Mouse (Mus musculus): Measurements from ENCODE around the gene Zfp383. TPM values are rescaled to one million over a fixed set of nuclear protein-coding genes. Genes with fewer than 3 reads are reported as not detected.
"Not testable (repeated sequence)": the region's sequence is repeated elsewhere in the genome, so short reads cannot be mapped to it uniquely, and the experiment has no call there.

Gene Zfp383
- polyA plus RNA-seq, 1 experiment from 2014 or later, result 5.1 TPM

- ATAC-seq, result peak; percentile 94
- Histone ChIP-seq H3K4me2 (ENCODE audit: low read length) (peak within 1 kb of the TSS; percentile 71), H3K27me3 (replicated peaks; ENCODE audit: control insufficient read depth, insufficient read depth, low read length) (no peaks in the 10 kb centered on the region), H3K4me3 (ENCODE audit: low read length) (peak within 1 kb of the TSS; percentile 66), H3K9ac (ENCODE audit: low read depth, low read length) (peak within 1 kb of the TSS; percentile 98), H3K27ac (ENCODE audit: low read depth, low read length) (peak within 1 kb of the TSS; percentile 93), H3K36me3 (ENCODE audit: control insufficient read depth, insufficient read depth, low read length) (peaks cover 10% of the 10 kb centered on the region; the same call in 1 of the 2 replicates), H3K9me3 (ENCODE audit: control insufficient read depth, low read length) (no peaks in the 10 kb centered on the region), H3K4me1 (ENCODE audit: control insufficient read depth, insufficient read depth, low read depth, low read length) (no peaks in the 10 kb centered on the region)
- WGBS, result under 1% methylated on average over 50 of the region's 52 CpGs
These were observed 45.7 kb downstream of the Zfp383 start, which contains the start of gene Zfp74 for GRCm38 (mm10) chr7:29953513-29954401. Zfp74 (minus strand) TSS chr7:29954089.

- no peaks in the 10 kb centered on the region for H3K9me3 ChIP-seq (ENCODE audit: control insufficient read depth, low read length)
- peak overlapping the region; percentile 71 for H3K4me2 ChIP-seq (ENCODE audit: low read length)
- no peak overlapping the region for H3K9ac ChIP-seq (ENCODE audit: low read depth, low read length)
- H3K27ac ChIP-seq (ENCODE audit: low read depth, low read length), result no peak overlapping the region
- H3K27me3 ChIP-seq (replicated peaks; ENCODE audit: control insufficient read depth, insufficient read depth, low read length), result no peaks in the 10 kb centered on the region
- no peak overlapping the region; the same call in 1 of the 2 replicates for H3K4me3 ChIP-seq (ENCODE audit: low read length)
- H3K4me1 ChIP-seq (ENCODE audit: control insufficient read depth, insufficient read depth, low read depth, low read length), result no peaks in the 10 kb centered on the region
- no peak for ATAC-seq
- peaks cover 8% of the 10 kb centered on the region; the same call in 1 of the 2 replicates for H3K36me3 ChIP-seq (ENCODE audit: control insufficient read depth, insufficient read depth, low read length)
- 22% methylated on average over 4 of the region's 4 CpGs for WGBS
These were observed 46.7 kb downstream of the Zfp383 start for GRCm38 (mm10) chr7:29954731-29955130.

- Histone ChIP-seq H3K36me3 (ENCODE audit: control insufficient read depth, insufficient read depth, low read length) (no peaks in the 10 kb centered on the region), H3K4me3 (ENCODE audit: low read length) (no peak overlapping the region), H3K9me3 (ENCODE audit: control insufficient read depth, low read length) (no peaks in the 10 kb centered on the region), H3K27me3 (replicated peaks; ENCODE audit: control insufficient read depth, insufficient read depth, low read length) (no peaks in the 10 kb centered on the region), H3K4me1 (ENCODE audit: control insufficient read depth, insufficient read depth, low read depth, low read length) (no peaks in the 10 kb centered on the region), H3K27ac (ENCODE audit: low read depth, low read length) (no peak overlapping the region), H3K9ac (ENCODE audit: low read depth, low read length) (no peak overlapping the region), H3K4me2 (ENCODE audit: low read length) (no peak overlapping the region)
- 75% methylated on average over 9 of the region's 10 CpGs for WGBS
- no peak for ATAC-seq
These were observed 48.2 kb downstream of the Zfp383 start for GRCm38 (mm10) chr7:29956257-29956656.

GRCm38 (mm10) chr7:29958125-29958724 lies 50.2 kb downstream of the Zfp383 start:
- Histone ChIP-seq H3K27ac (ENCODE audit: low read depth, low read length) (no peak overlapping the region), H3K36me3 (ENCODE audit: control insufficient read depth, insufficient read depth, low read length) (no peaks in the 10 kb centered on the region), H3K4me1 (ENCODE audit: control insufficient read depth, insufficient read depth, low read depth, low read length) (no peaks in the 10 kb centered on the region), H3K9me3 (ENCODE audit: control insufficient read depth, low read length) (no peaks in the 10 kb centered on the region), H3K4me3 (ENCODE audit: low read length) (no peak overlapping the region), H3K27me3 (replicated peaks; ENCODE audit: control insufficient read depth, insufficient read depth, low read length) (no peaks in the 10 kb centered on the region), H3K9ac (ENCODE audit: low read depth, low read length) (no peak overlapping the region), H3K4me2 (ENCODE audit: low read length) (no peak overlapping the region)
- ATAC-seq, result no peak
- WGBS, result 88% methylated on average over 11 of the region's 11 CpGs

- WGBS, result 58% methylated on average over 3 of the region's 3 CpGs
- Histone ChIP-seq H3K27ac (ENCODE audit: low read depth, low read length) (no peak overlapping the region), H3K4me1 (ENCODE audit: control insufficient read depth, insufficient read depth, low read depth, low read length) (no peaks in the 10 kb centered on the region), H3K9me3 (ENCODE audit: control insufficient read depth, low read length) (no peaks in the 10 kb centered on the region), H3K4me2 (ENCODE audit: low read length) (no peak overlapping the region), H3K9ac (ENCODE audit: low read depth, low read length) (no peak overlapping the region), H3K4me3 (ENCODE audit: low read length) (no peak overlapping the region), H3K27me3 (replicated peaks; ENCODE audit: control insufficient read depth, insufficient read depth, low read length) (no peaks in the 10 kb centered on the region), H3K36me3 (ENCODE audit: control insufficient read depth, insufficient read depth, low read length) (no peaks in the 10 kb centered on the region)
- no peak for ATAC-seq
These were observed 51.0 kb downstream of the Zfp383 start for GRCm38 (mm10) chr7:29959004-29959403.

GRCm38 (mm10) chr7:29965115-29965810 lies 57.2 kb downstream of the Zfp383 start:
- not testable (repeated sequence) for H3K36me3 ChIP-seq (ENCODE audit: control insufficient read depth, insufficient read depth, low read length); ATAC-seq; H3K27me3 ChIP-seq (replicated peaks; ENCODE audit: control insufficient read depth, insufficient read depth, low read length); H3K4me1 ChIP-seq (ENCODE audit: control insufficient read depth, insufficient read depth, low read depth, low read length); H3K27ac ChIP-seq (ENCODE audit: low read depth, low read length); H3K4me3 ChIP-seq (ENCODE audit: low read length); H3K9me3 ChIP-seq (ENCODE audit: control insufficient read depth, low read length); H3K4me2 ChIP-seq (ENCODE audit: low read length); H3K9ac ChIP-seq (ENCODE audit: low read depth, low read length)
- WGBS, result 56% methylated on average over 32 of the region's 39 CpGs

Small RNAs within 50 kb of the gene (microRNA-seq; reads per million reads assigned to microRNA genes)
- gene Mir7668, result 1.5 reads per million

Other genes starting within 250 kb of the Zfp383 start
- gene Catsperg2, start 181.2 kb upstream of the Zfp383 start, polyA plus RNA-seq (2015; fragmentation: Nextera tagmentation; extraction: Ambion mirVana), result 0.56 and 0.67 TPM in 2 replicates
- gene Zfp84, start 139.7 kb upstream of the Zfp383 start, polyA plus RNA-seq (2015; fragmentation: Nextera tagmentation; extraction: Ambion mirVana), result 12.3 and 15.1 TPM in 2 replicates
- 11.6 and 11.8 TPM in 2 replicates for gene Zfp30, start 124.2 kb upstream of the Zfp383 start, polyA plus RNA-seq (2015; fragmentation: Nextera tagmentation; extraction: Ambion mirVana)
- 23.0 and 25.9 TPM in 2 replicates for gene Zfp790, start 92.1 kb upstream of the Zfp383 start, polyA plus RNA-seq (2015; fragmentation: Nextera tagmentation; extraction: Ambion mirVana)
- gene Zfp940, start 54.6 kb upstream of the Zfp383 start, polyA plus RNA-seq (2015; fragmentation: Nextera tagmentation; extraction: Ambion mirVana), result 13.3 and 15.1 TPM in 2 replicates
- gene Zfp420, start 48.2 kb upstream of the Zfp383 start, polyA plus RNA-seq (2015; fragmentation: Nextera tagmentation; extraction: Ambion mirVana), result 20.1 and 20.9 TPM in 2 replicates
- gene Zfp27, start 1.7 kb upstream of the Zfp383 start, polyA plus RNA-seq (2015; fragmentation: Nextera tagmentation; extraction: Ambion mirVana), result 12.9 and 14.2 TPM in 2 replicates
- gene Zfp74, start 45.9 kb downstream of the Zfp383 start, polyA plus RNA-seq (2015; fragmentation: Nextera tagmentation; extraction: Ambion mirVana), result 20.7 and 23.3 TPM in 2 replicates
- 3.5 and 4.0 TPM in 2 replicates for gene Zfp568, start 75.7 kb downstream of the Zfp383 start, polyA plus RNA-seq (2015; fragmentation: Nextera tagmentation; extraction: Ambion mirVana)
- gene Zfp14, start 143.2 kb downstream of the Zfp383 start, polyA plus RNA-seq (2015; fragmentation: Nextera tagmentation; extraction: Ambion mirVana), result 10.7 and 11.9 TPM in 2 replicates
- 11.6 and 13.8 TPM in 2 replicates for gene Zfp82, start 164.7 kb downstream of the Zfp383 start, polyA plus RNA-seq (2015; fragmentation: Nextera tagmentation; extraction: Ambion mirVana)
- 0.80 and 1.5 TPM in 2 replicates for gene Gm26920, start 182.2 kb downstream of the Zfp383 start, polyA plus RNA-seq (2015; fragmentation: Nextera tagmentation; extraction: Ambion mirVana)
- gene Zfp566, start 182.3 kb downstream of the Zfp383 start, polyA plus RNA-seq (2015; fragmentation: Nextera tagmentation; extraction: Ambion mirVana), result 14.4 and 14.9 TPM in 2 replicates
- 69.0 and 75.5 TPM in 2 replicates for gene Zfp260, start 186.6 kb downstream of the Zfp383 start, polyA plus RNA-seq (2015; fragmentation: Nextera tagmentation; extraction: Ambion mirVana)
- gene Zfp382, start 213.7 kb downstream of the Zfp383 start, polyA plus RNA-seq (2015; fragmentation: Nextera tagmentation; extraction: Ambion mirVana), result 23.7 and 26.9 TPM in 2 replicates

All from hindbrain, embryonic 16.5 days (tissue).